Mouse (Mus musculus) frontal cortex, postnatal 10 days (tissue): ENCODE results near the gene Rgl3.

ENCODE experiments used
- DNase-seq, 2 experiments: peaks; one replicate each; pipeline ENCODE4 v3.0.0; 2022; ENCODE audit warnings: low spot score in 2 of 2, mixed read lengths in 1 of 2

The Rgl3 gene

GRCm38 (mm10) chr9:21989230-21990110 is at the start of gene Rgl3:
Rgl3 (minus strand) TSS chr9:21989446.
- no peak for DNase-seq

GRCm38 (mm10) chr9:22037826-22038225 is 48.6 kb upstream of the Rgl3 start:
- no peak for DNase-seq

- DNase-seq: no peak
Observed at GRCm38 (mm10) chr9:22035300-22036044, 46.2 kb upstream of the Rgl3 start.

GRCm38 (mm10) chr9:22030386-22030785 is 41.1 kb upstream of the Rgl3 start:
- no peak for DNase-seq

GRCm38 (mm10) chr9:22028467-22028866 is 39.2 kb upstream of the Rgl3 start:
- DNase-seq: no peak

- DNase-seq: no peak
Observed at GRCm38 (mm10) chr9:22024592-22024991, 35.3 kb upstream of the Rgl3 start.

- no peak for DNase-seq
Observed at GRCm38 (mm10) chr9:22017208-22017825, 28.1 kb upstream of the Rgl3 start.

- DNase-seq: no peak
Observed at GRCm38 (mm10) chr9:22016245-22016644, 27.0 kb upstream of the Rgl3 start.

GRCm38 (mm10) chr9:22012731-22013130 is 23.5 kb upstream of the Rgl3 start:
- no peak for DNase-seq

GRCm38 (mm10) chr9:22011055-22011454 is 21.8 kb upstream of the Rgl3 start:
- no peak for DNase-seq

- peak in 1 of 2 experiments; percentile 7 for DNase-seq
Observed at GRCm38 (mm10) chr9:22004546-22004945, 15.3 kb upstream of the Rgl3 start.

- DNase-seq: peak in 1 of 2 experiments; percentile 58
Observed at GRCm38 (mm10) chr9:22003163-22003554, 13.9 kb upstream of the Rgl3 start.

- peak; percentile 99 to 100 for DNase-seq
Observed at GRCm38 (mm10) chr9:22002194-22003162, 13.2 kb upstream of the Rgl3 start, which contains the start of the genes Ccdc151 and Prkcsh. Ccdc151 (minus strand) TSS chr9:22002634. Prkcsh (plus strand) TSS chr9:22002806.

- DNase-seq: no peak
Observed at GRCm38 (mm10) chr9:22001633-22002032, 12.4 kb upstream of the Rgl3 start.

- no peak for DNase-seq
Observed at GRCm38 (mm10) chr9:22000296-22000695, 11.1 kb upstream of the Rgl3 start.

GRCm38 (mm10) chr9:21996178-21996867 is 7.1 kb upstream of the Rgl3 start:
- no peak for DNase-seq

- no peak for DNase-seq
Observed at GRCm38 (mm10) chr9:21992227-21992626, 3.0 kb upstream of the Rgl3 start.

GRCm38 (mm10) chr9:21988421-21989101 is 685 bp downstream of the Rgl3 start:
- DNase-seq: no peak

GRCm38 (mm10) chr9:21987592-21988342 is 1.5 kb downstream of the Rgl3 start:
- no peak for DNase-seq
